Mouse (Mus musculus): Measurements from ENCODE around the gene Pmm1. TPM values are rescaled to one million over a fixed set of nuclear protein-coding genes. Genes with fewer than 3 reads are reported as not detected.

Gene Pmm1
- polyA plus RNA-seq, 1 experiment, result not detected

GRCm38 (mm10) chr15:81950716-81951115, 10.0 kb downstream of the Pmm1 start:
- Histone ChIP-seq H3K27ac (ENCODE audit: insufficient read depth, low read depth, low read length) (no peak overlapping the region), H3K4me3 (ENCODE audit: insufficient read depth, low read depth, low read length) (no peak overlapping the region), H3K4me1 (ENCODE audit: control insufficient read depth, insufficient read depth, low read length) (peaks cover 4% of the 10 kb centered on the region; the same call in 1 of the 2 replicates)
- 82% methylated on average over 5 of the region's 5 CpGs for WGBS
- TF ChIP-seq CTCF (IDR thresholded peaks at IDR 0.05; ENCODE audit: insufficient read depth, low read depth, low read length) (no peak), POLR2A (IDR thresholded peaks at IDR 0.05; ENCODE audit: insufficient read depth, low read depth, low read length) (no peak)

- no peak overlapping the region for H3K4me3 ChIP-seq (ENCODE audit: insufficient read depth, low read depth, low read length)
- 59% methylated on average over 11 of the region's 11 CpGs for WGBS
- TF ChIP-seq POLR2A (IDR thresholded peaks at IDR 0.05; ENCODE audit: insufficient read depth, low read depth, low read length), result no peak
- TF ChIP-seq CTCF (IDR thresholded peaks at IDR 0.05; ENCODE audit: insufficient read depth, low read depth, low read length), result no peak
- no peak overlapping the region for H3K27ac ChIP-seq (ENCODE audit: insufficient read depth, low read depth, low read length)
- peaks cover 8% of the 10 kb centered on the region for H3K4me1 ChIP-seq (ENCODE audit: control insufficient read depth, insufficient read depth, low read length)
These were observed 11.1 kb downstream of the Pmm1 start for GRCm38 (mm10) chr15:81949476-81950131.

- H3K4me3 ChIP-seq (ENCODE audit: insufficient read depth, low read depth, low read length), result no peak overlapping the region
- no peak overlapping the region for H3K27ac ChIP-seq (ENCODE audit: insufficient read depth, low read depth, low read length)
- no peak for TF ChIP-seq CTCF (IDR thresholded peaks at IDR 0.05; ENCODE audit: insufficient read depth, low read depth, low read length)
- TF ChIP-seq POLR2A (IDR thresholded peaks at IDR 0.05; ENCODE audit: insufficient read depth, low read depth, low read length), result no peak
- peaks cover 8% of the 10 kb centered on the region for H3K4me1 ChIP-seq (ENCODE audit: control insufficient read depth, insufficient read depth, low read length)
- WGBS, result 72% methylated on average over 10 of the region's 10 CpGs
These were observed 11.7 kb downstream of the Pmm1 start for GRCm38 (mm10) chr15:81949076-81949475.

GRCm38 (mm10) chr15:81943176-81943749, 17.5 kb downstream of the Pmm1 start:
- peaks cover 43% of the 10 kb centered on the region for H3K4me1 ChIP-seq (ENCODE audit: control insufficient read depth, insufficient read depth, low read length)
- 23% methylated on average over 9 of the region's 9 CpGs for WGBS

GRCm38 (mm10) chr15:81941010-81941409, 19.7 kb downstream of the Pmm1 start:
- no peak for TF ChIP-seq POLR2A (IDR thresholded peaks at IDR 0.05; ENCODE audit: insufficient read depth, low read depth, low read length)
- no peak for TF ChIP-seq CTCF (IDR thresholded peaks at IDR 0.05; ENCODE audit: insufficient read depth, low read depth, low read length)
- WGBS, result 90% methylated on average over 2 of the region's 2 CpGs
- peak overlapping the region; percentile 30; the same call in 1 of the 2 replicates for H3K27ac ChIP-seq (ENCODE audit: insufficient read depth, low read depth, low read length)
- H3K4me3 ChIP-seq (ENCODE audit: insufficient read depth, low read depth, low read length), result no peak overlapping the region
- peaks cover 42% of the 10 kb centered on the region for H3K4me1 ChIP-seq (ENCODE audit: control insufficient read depth, insufficient read depth, low read length)

More at GRCm38 (mm10) chr15:81943176-81943749, 17.5 kb downstream of the Pmm1 start:
- TF ChIP-seq POLR2A (IDR thresholded peaks at IDR 0.05; ENCODE audit: insufficient read depth, low read depth, low read length), result no peak
- TF ChIP-seq CTCF (IDR thresholded peaks at IDR 0.05; ENCODE audit: insufficient read depth, low read depth, low read length), result no peak
- Histone ChIP-seq H3K4me3 (ENCODE audit: insufficient read depth, low read depth, low read length) (no peak overlapping the region), H3K27ac (ENCODE audit: insufficient read depth, low read depth, low read length) (peak overlapping the region; percentile 66)

- Histone ChIP-seq H3K4me1 (ENCODE audit: control insufficient read depth, insufficient read depth, low read length) (peaks cover 44% of the 10 kb centered on the region), H3K4me3 (ENCODE audit: insufficient read depth, low read depth, low read length) (no peak overlapping the region), H3K27ac (ENCODE audit: insufficient read depth, low read depth, low read length) (peak overlapping the region; percentile 97; the same call in 1 of the 2 replicates)
- WGBS, result 71% methylated on average over 5 of the region's 5 CpGs
- no peak for TF ChIP-seq CTCF (IDR thresholded peaks at IDR 0.05; ENCODE audit: insufficient read depth, low read depth, low read length)
These were observed 20.5 kb downstream of the Pmm1 start for GRCm38 (mm10) chr15:81940219-81940618.

GRCm38 (mm10) chr15:81939774-81940173, 21.0 kb downstream of the Pmm1 start:
- no peak for TF ChIP-seq POLR2A (IDR thresholded peaks at IDR 0.05; ENCODE audit: insufficient read depth, low read depth, low read length)
- TF ChIP-seq CTCF (IDR thresholded peaks at IDR 0.05; ENCODE audit: insufficient read depth, low read depth, low read length), result no peak
- H3K4me1 ChIP-seq (ENCODE audit: control insufficient read depth, insufficient read depth, low read length), result peaks cover 44% of the 10 kb centered on the region
- H3K4me3 ChIP-seq (ENCODE audit: insufficient read depth, low read depth, low read length), result peak overlapping the region; percentile 46
- peak overlapping the region; percentile 97 for H3K27ac ChIP-seq (ENCODE audit: insufficient read depth, low read depth, low read length)
- WGBS, result 82% methylated on average over 4 of the region's 4 CpGs

- WGBS, result 36% methylated on average over 10 of the region's 10 CpGs
- H3K4me1 ChIP-seq (ENCODE audit: control insufficient read depth, insufficient read depth, low read length), result peaks cover 44% of the 10 kb centered on the region
- peak overlapping the region; percentile 100 for H3K27ac ChIP-seq (ENCODE audit: insufficient read depth, low read depth, low read length)
- peak overlapping the region; percentile 98 for H3K4me3 ChIP-seq (ENCODE audit: insufficient read depth, low read depth, low read length)
- TF ChIP-seq CTCF (IDR thresholded peaks at IDR 0.05; ENCODE audit: insufficient read depth, low read depth, low read length), result no peak
- TF ChIP-seq POLR2A (IDR thresholded peaks at IDR 0.05; ENCODE audit: insufficient read depth, low read depth, low read length), result no peak
These were observed 21.5 kb downstream of the Pmm1 start for GRCm38 (mm10) chr15:81939157-81939715.

GRCm38 (mm10) chr15:81938246-81938645, 22.5 kb downstream of the Pmm1 start:
- H3K4me1 ChIP-seq (ENCODE audit: control insufficient read depth, insufficient read depth, low read length), result peaks cover 43% of the 10 kb centered on the region
- WGBS, result 12% methylated on average over 2 of the region's 2 CpGs
- H3K27ac ChIP-seq (ENCODE audit: insufficient read depth, low read depth, low read length), result peak overlapping the region; percentile 100
- peak overlapping the region; percentile 98 for H3K4me3 ChIP-seq (ENCODE audit: insufficient read depth, low read depth, low read length)
- TF ChIP-seq POLR2A (IDR thresholded peaks at IDR 0.05; ENCODE audit: insufficient read depth, low read depth, low read length) (no peak), CTCF (IDR thresholded peaks at IDR 0.05; ENCODE audit: insufficient read depth, low read depth, low read length) (peak; percentile 53; the same call in 1 of the 2 replicates)

Data from olfactory bulb, adult 2 months (tissue).